Mouse (Mus musculus) kidney, postnatal 0 days (tissue): ENCODE data around the gene Grm5. TPM values are rescaled to one million over a fixed set of nuclear protein-coding genes. Genes with fewer than 3 reads are reported as not detected.
A peak's percentile ranks its signal among the peaks of the same experiment; 100 is the strongest.

Source experiments
- ATAC-seq: fragments of 200-750 bp; cut with Nextera tagmentation; replicated peaks from 2 replicates; pipeline ENCODE4 v1.8.0; 2017; ENCODE audit warnings: low read depth, moderate number of reproducible peaks, moderate TSS enrichment, moderate library complexity; ENCODE audit not compliant: low FRiP score
- DNase-seq: peaks from one replicate; pipeline ENCODE4 v3.0.0-alpha.2; 2016; ENCODE audit warnings: low spot score
- H3K27ac ChIP-seq: fragments of 300-500 bp; sonication (generic); 2 replicates; pipeline ENCODE4 v1.5.1; 2014; ENCODE audit warnings: mild to moderate bottlenecking
- H3K27me3 ChIP-seq: fragments of 300-500 bp; sonication (generic); 2 replicates; pipeline ENCODE4 v1.6.1; 2014; ENCODE audit warnings: low read length, mixed read lengths; ENCODE audit not compliant: insufficient read depth
- H3K36me3 ChIP-seq: fragments of 300-500 bp; sonication (generic); 2 replicates; pipeline ENCODE4 v1.6.1; 2014; ENCODE audit warnings: low read length, mixed read lengths; ENCODE audit not compliant: insufficient read depth
- H3K4me1 ChIP-seq: fragments of 300-500 bp; sonication (generic); replicated peaks from 2 replicates; pipeline ENCODE4 v1.6.1; 2014; ENCODE audit warnings: antibody characterized with exemption, low read length, mixed read lengths; ENCODE audit not compliant: insufficient read depth
- H3K4me2 ChIP-seq: fragments of 300-500 bp; sonication (generic); 2 replicates; pipeline ENCODE4 v1.6.1; 2014; ENCODE audit warnings: mild to moderate bottlenecking, low read length, moderate library complexity, mixed read lengths
- H3K4me3 ChIP-seq: fragments of 300-500 bp; sonication (generic); replicated peaks from 2 replicates; pipeline ENCODE4 v1.5.1; 2014; ENCODE audit warnings: low read depth, low read length
- H3K9ac ChIP-seq: fragments of 300-500 bp; sonication (generic); 2 replicates; pipeline ENCODE4 v1.6.1; 2014; ENCODE audit warnings: low read depth, low read length
- H3K9me3 ChIP-seq: fragments of 300-500 bp; sonication (generic); replicated peaks from 2 replicates; pipeline ENCODE4 v1.6.1; 2016; ENCODE audit warnings: low read length, inconsistent platforms, mixed read lengths
- CTCF ChIP-seq: IDR thresholded peaks from 2 replicates; pipeline ENCODE4 v1.5.1; 2016; ENCODE audit warnings: antibody characterized with exemption, low read depth, mild to moderate bottlenecking, moderate library complexity
- WGBS: fragments of 180-500 bp; shearing (Covaris S2); extraction: QIAGEN DNeasy Blood & Tissue Kit; methylation state at CpG from one replicate; pipeline ENCODE4 v1.1.7; 2014; 5-methylcytosine and 5-hydroxymethylcytosine counted together
- polyA plus RNA-seq: library from polyadenylated mRNA; unstranded; fragments of >200 nt; fragmentation: Nextera tagmentation; extraction: Ambion mirVana; gene quantifications from 2 replicates; pipeline ENCODE4 v1.2.1, GENCODE M21; 2015

The Grm5 gene
- polyA plus RNA-seq, 1 experiment from 2014 or later, result not detected

DNA sequence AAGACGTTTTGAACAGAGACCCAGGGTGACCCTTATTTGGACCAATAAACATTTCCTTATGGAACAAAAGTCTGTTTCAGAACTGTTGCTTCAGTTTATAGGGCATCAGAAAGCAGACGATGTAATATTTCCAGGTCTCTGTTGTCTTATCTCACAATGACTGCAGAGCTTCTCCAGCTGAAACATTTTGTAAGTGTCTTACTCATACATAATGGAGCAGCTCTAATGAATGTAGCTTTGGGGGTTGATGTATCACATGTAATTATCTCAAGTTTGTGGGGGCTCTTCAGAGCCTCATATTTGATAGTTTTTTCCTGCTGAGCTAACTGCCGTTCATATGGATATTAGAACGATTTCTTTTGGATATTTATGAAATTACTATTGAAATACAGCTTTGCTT lies 250.7 kb downstream of the Grm5 start:
- Histone ChIP-seq H3K36me3 (no peaks in the 10 kb centered on the region), H3K4me3 (no peak overlapping the region), H3K9ac (no peak overlapping the region), H3K27me3 (no peaks in the 10 kb centered on the region), H3K9me3 (no peaks in the 10 kb centered on the region), H3K27ac (no peak overlapping the region), H3K4me2 (no peak overlapping the region), H3K4me1 (no peaks in the 10 kb centered on the region)
- TF ChIP-seq CTCF, result no peak
- ATAC-seq (no peak), DNase-seq (no peak)
- WGBS, result 73% methylated on average over 4 of the region's 4 CpGs

DNA sequence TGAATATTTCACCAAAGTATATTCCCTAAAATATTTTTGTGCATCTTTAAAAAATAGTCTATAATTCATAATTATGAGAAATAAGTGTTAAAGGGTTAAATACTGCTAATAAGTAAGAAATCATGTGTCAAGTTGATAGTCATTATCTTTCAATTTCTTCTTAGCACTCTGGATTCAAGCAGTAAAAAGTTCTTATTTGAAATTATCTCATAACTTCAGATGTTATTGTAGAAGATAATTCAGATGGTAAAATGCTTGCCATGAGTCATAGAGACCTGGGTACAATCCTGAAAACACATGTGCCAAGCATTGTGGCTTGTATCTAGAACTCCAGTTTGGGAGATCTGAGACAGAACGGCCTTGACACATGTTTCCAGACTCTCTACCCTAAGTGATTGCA lies 254.6 kb downstream of the Grm5 start:
- Histone ChIP-seq H3K4me1 (no peaks in the 10 kb centered on the region), H3K27me3 (no peaks in the 10 kb centered on the region), H3K9me3 (no peaks in the 10 kb centered on the region), H3K27ac (no peak overlapping the region), H3K4me3 (no peak overlapping the region), H3K9ac (no peak overlapping the region), H3K4me2 (no peak overlapping the region), H3K36me3 (no peaks in the 10 kb centered on the region)
- no peak for TF ChIP-seq CTCF
- no peak for ATAC-seq
- DNase-seq, result no peak
- 89% methylated on average over 1 of the region's 1 CpGs for WGBS

- Histone ChIP-seq H3K4me1 (no peaks in the 10 kb centered on the region), H3K4me2 (no peak overlapping the region), H3K27ac (no peak overlapping the region), H3K36me3 (no peaks in the 10 kb centered on the region), H3K27me3 (no peaks in the 10 kb centered on the region), H3K4me3 (no peak overlapping the region), H3K9me3 (no peaks in the 10 kb centered on the region), H3K9ac (no peak overlapping the region)
- ATAC-seq (no peak), DNase-seq (no peak)
- TF ChIP-seq CTCF, result no peak
Measured at GRCm38 (mm10) chr7:87843496-87843895, 259.5 kb downstream of the Grm5 start.

DNA sequence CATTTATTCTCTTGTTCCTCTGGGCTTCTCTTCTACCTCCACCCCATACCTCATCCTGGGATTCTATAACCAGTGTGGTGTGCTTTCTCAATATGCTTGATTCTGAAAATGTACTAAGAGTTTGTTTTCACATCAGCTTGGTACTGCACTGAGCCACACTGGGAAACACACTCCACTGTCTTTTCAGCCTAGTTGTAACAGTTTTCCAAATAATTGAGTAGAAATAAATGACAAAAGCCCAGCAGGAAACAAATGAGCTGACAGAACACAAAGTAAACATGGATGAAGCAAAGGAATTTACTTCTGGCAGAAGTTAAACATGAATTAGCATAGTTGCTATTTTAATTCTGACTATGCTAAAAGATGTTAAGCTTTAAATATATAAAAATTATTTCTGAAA lies 262.1 kb downstream of the Grm5 start:
- Histone ChIP-seq H3K9me3 (no peaks in the 10 kb centered on the region), H3K27ac (no peak overlapping the region), H3K4me2 (no peak overlapping the region), H3K4me1 (no peaks in the 10 kb centered on the region), H3K9ac (no peak overlapping the region), H3K4me3 (no peak overlapping the region), H3K27me3 (no peaks in the 10 kb centered on the region), H3K36me3 (no peaks in the 10 kb centered on the region)
- ATAC-seq (no peak), DNase-seq (no peak)
- no peak for TF ChIP-seq CTCF

DNA sequence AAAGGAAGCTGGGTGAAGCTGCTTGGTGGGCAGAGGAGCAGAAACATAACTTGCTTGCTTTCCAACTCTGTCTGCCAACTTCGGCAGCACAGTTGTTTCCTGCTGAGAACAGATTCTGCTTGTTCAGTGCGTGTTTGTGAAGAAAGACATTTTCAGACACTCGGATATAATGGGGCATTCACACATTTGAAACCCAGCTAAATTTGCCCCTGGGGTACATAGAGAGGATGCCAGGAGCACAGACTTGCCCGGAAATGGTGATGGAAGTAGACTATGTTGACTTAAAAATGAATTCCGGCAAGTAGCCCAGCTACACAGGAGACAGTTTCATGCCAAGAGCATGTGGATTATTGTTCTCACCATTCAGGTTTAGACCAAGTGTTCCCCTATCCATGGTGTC lies 342.0 kb downstream of the Grm5 start:
- DNase-seq (no peak), ATAC-seq (no peak)
- H3K27ac ChIP-seq, result no peak overlapping the region
- H3K4me3 ChIP-seq, result no peak overlapping the region
- H3K27me3 ChIP-seq, result no peaks in the 10 kb centered on the region
- no peaks in the 10 kb centered on the region for H3K9me3 ChIP-seq
- 66% methylated on average over 5 of the region's 5 CpGs for WGBS
- no peak for TF ChIP-seq CTCF
- H3K4me1 ChIP-seq, result no peaks in the 10 kb centered on the region
- no peaks in the 10 kb centered on the region for H3K36me3 ChIP-seq
- H3K4me2 ChIP-seq, result no peak overlapping the region
- no peak overlapping the region for H3K9ac ChIP-seq

DNA sequence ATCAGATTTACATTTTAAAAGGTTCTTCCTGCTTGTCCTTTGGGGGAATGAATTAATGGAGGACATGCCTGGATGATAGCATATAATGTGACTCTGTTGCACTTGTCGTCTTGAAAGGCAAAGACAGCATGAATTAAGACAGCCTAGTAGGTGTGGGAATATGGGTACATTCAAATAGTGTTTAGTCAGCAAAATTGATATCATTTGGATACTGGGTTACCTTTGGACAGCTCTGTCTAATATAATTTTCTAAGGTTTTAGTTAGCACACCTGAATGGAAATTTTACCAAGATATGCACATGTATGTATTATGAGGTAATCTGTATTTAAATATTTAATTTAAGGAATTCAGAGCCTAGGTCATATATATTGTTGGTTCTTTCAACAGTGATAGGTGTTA lies 353.4 kb downstream of the Grm5 start:
- Histone ChIP-seq H3K4me3 (no peak overlapping the region), H3K4me1 (no peaks in the 10 kb centered on the region), H3K27me3 (no peaks in the 10 kb centered on the region), H3K9ac (no peak overlapping the region), H3K4me2 (no peak overlapping the region), H3K27ac (no peak overlapping the region), H3K36me3 (no peaks in the 10 kb centered on the region), H3K9me3 (no peaks in the 10 kb centered on the region)
- DNase-seq, result no peak
- TF ChIP-seq CTCF, result no peak
- no peak for ATAC-seq
- WGBS, result 66% methylated on average over 1 of the region's 1 CpGs

- no peak overlapping the region for H3K9ac ChIP-seq
- no peak overlapping the region for H3K4me2 ChIP-seq
- peak; percentile 2 for DNase-seq
- no peak for ATAC-seq
- WGBS, result 39% methylated on average over 5 of the region's 5 CpGs
- H3K4me1 ChIP-seq, result no peaks in the 10 kb centered on the region
- no peak overlapping the region for H3K4me3 ChIP-seq
- TF ChIP-seq CTCF, result no peak
- H3K27ac ChIP-seq, result no peak overlapping the region
- H3K9me3 ChIP-seq, result no peaks in the 10 kb centered on the region
- H3K36me3 ChIP-seq, result no peaks in the 10 kb centered on the region
- H3K27me3 ChIP-seq, result no peaks in the 10 kb centered on the region
Measured at GRCm38 (mm10) chr7:87938265-87938664, 354.3 kb downstream of the Grm5 start.
